In the genomic region with DNA sequence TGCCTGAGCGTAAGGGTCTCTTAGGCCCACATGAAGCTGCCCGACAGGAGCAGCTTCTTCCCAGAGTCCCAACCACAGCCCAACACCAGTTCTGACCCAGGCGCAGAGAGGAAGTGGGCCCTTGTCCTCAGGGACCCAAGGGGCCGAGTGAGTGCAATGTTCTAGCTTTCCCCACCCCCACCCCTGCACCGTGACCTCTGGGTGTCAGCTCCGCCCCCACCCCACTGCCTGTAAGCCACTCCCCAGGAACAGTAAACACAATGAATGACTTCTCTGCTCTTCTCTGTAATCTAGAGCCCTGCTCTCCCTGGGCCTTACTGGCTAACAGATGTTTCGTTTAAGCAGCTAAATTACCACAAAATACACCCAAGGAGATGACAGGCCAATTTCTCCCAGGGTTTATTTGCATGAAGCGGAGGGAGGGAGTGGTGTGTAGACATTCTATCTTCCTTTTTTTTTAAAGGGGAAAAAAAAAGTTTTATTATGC, we compare ENCODE assay signal across 7 mouse cellular contexts. TPM values are rescaled to one million over a fixed set of nuclear protein-coding genes. Genes with fewer than 3 reads are reported as not detected.
DNase-seq lines count a peak whose midpoint lies in the region; ATAC-seq and TF ChIP-seq lines count a peak whose summit lies in the region.

No protein-coding gene starts in this region.

- H3K4me1 ChIP-seq in bone marrow macrophage, adult 2 months (ENCODE audit: control insufficient read depth, insufficient read depth, low read length), result peaks cover 55% of the 10 kb centered on the region
- H3K4me1 ChIP-seq in forebrain, postnatal 0 days (ENCODE audit: insufficient read depth), result peaks cover 33% of the 10 kb centered on the region
- H3K4me1 ChIP-seq in kidney, postnatal 0 days (replicated peaks; ENCODE audit: insufficient read depth, low read length), result peaks cover 33% of the 10 kb centered on the region

- DNase-seq in forebrain, postnatal 0 days, result no peak
- DNase-seq in kidney, postnatal 0 days (ENCODE audit: low spot score), result peak; percentile 97
- DNase-seq in lung, postnatal 36 days, result peak; percentile 77
- peak; percentile 82 for DNase-seq in splenic B cell, adult 2 months (ENCODE audit: low read depth, low spot score)
- no peak for DNase-seq in left cerebral cortex, postnatal 4 days
- no peak for DNase-seq in layer of hippocampus, postnatal 25 days (ENCODE audit: extremely low spot score in 1 of 2, low spot score in 1 of 2)

- peak overlapping the region; percentile 58 for H3K27ac ChIP-seq in bone marrow macrophage, adult 2 months (ENCODE audit: insufficient read depth, low read depth, low read length)
- H3K27ac ChIP-seq in forebrain, postnatal 0 days (ENCODE audit: low read depth, low read length), result peak overlapping the region; percentile 64
- peak overlapping the region; percentile 78; the same call in 1 of the 2 replicates for H3K27ac ChIP-seq in kidney, postnatal 0 days

- no peak overlapping the region for H3K9ac ChIP-seq in forebrain, postnatal 0 days
- no peak overlapping the region for H3K9ac ChIP-seq in kidney, postnatal 0 days (ENCODE audit: low read depth, low read length)

- H3K4me3 ChIP-seq in bone marrow macrophage, adult 2 months (ENCODE audit: insufficient read depth, low read length), result no peak overlapping the region
- H3K4me3 ChIP-seq in forebrain, postnatal 0 days (ENCODE audit: low read depth, low read length), result no peak overlapping the region
- no peak overlapping the region for H3K4me3 ChIP-seq in kidney, postnatal 0 days (replicated peaks; ENCODE audit: low read depth, low read length)

- ATAC-seq in forebrain, postnatal 0 days, result peak; percentile 17; the same call in 1 of the 2 replicates
- peak; percentile 67 for ATAC-seq in kidney, postnatal 0 days (replicated peaks; ENCODE audit: low FRiP score, low read depth)

- TF ChIP-seq CTCF in bone marrow macrophage, adult 2 months (IDR thresholded peaks at IDR 0.05; ENCODE audit: low read depth, low read length), result no peak
- TF ChIP-seq CTCF in forebrain, postnatal 0 days (IDR thresholded peaks at IDR 0.05; ENCODE audit: low read depth), result no peak
- no peak for TF ChIP-seq CTCF in kidney, postnatal 0 days (IDR thresholded peaks at IDR 0.05; ENCODE audit: low read depth)

- 26% methylated on average over 8 of the region's 8 CpGs for WGBS in forebrain, postnatal 0 days
- whole genome bisulfite sequencing in kidney, postnatal 0 days, result 23% methylated on average over 8 of the region's 8 CpGs

- H3K27me3 ChIP-seq in forebrain, postnatal 0 days (ENCODE audit: insufficient read depth, low read length), result no peaks in the 10 kb centered on the region
- H3K27me3 ChIP-seq in kidney, postnatal 0 days (ENCODE audit: insufficient read depth, low read length), result no peaks in the 10 kb centered on the region
- H3K27me3 ChIP-seq in splenic B cell, adult 2 months (ENCODE audit: control insufficient read depth, insufficient read depth, low read length, poor library complexity, severe bottlenecking), result no peaks in the 10 kb centered on the region

- intact Hi-C loops in left cerebral cortex, postnatal 4 days (cut with DNase I), result no loop called here

- TF ChIP-seq POLR2A in bone marrow macrophage, adult 2 months (IDR thresholded peaks at IDR 0.05; ENCODE audit: borderline replicate concordance, low read depth, low read length), result no peak

- H3K4me2 ChIP-seq in forebrain, postnatal 0 days (ENCODE audit: low read depth), result no peak overlapping the region
- no peak overlapping the region for H3K4me2 ChIP-seq in kidney, postnatal 0 days (ENCODE audit: low read length)

- no peaks in the 10 kb centered on the region for H3K36me3 ChIP-seq in forebrain, postnatal 0 days (ENCODE audit: insufficient read depth)
- no peaks in the 10 kb centered on the region for H3K36me3 ChIP-seq in kidney, postnatal 0 days (ENCODE audit: insufficient read depth, low read length)
- H3K36me3 ChIP-seq in splenic B cell, adult 2 months (ENCODE audit: control insufficient read depth, insufficient read depth, low read length, poor library complexity, severe bottlenecking), result no peaks in the 10 kb centered on the region

- no peaks in the 10 kb centered on the region for H3K9me3 ChIP-seq in forebrain, postnatal 0 days (ENCODE audit: low read length)
- H3K9me3 ChIP-seq in kidney, postnatal 0 days (replicated peaks; ENCODE audit: low read length), result no peaks in the 10 kb centered on the region

RNA-seq across cellular contexts. Expression of a gene that starts 15.1 kb away (rescaled TPM):
- polyA plus RNA-seq in bone marrow macrophage, adult 2 months (2012; ENCODE audit: insufficient read depth, insufficient read length, missing spikeins), result 13.4 and 16.3 TPM in 2 replicates
- 39.3 and 39.6 TPM in 2 replicates for total RNA-seq in forebrain, postnatal 0 days (2014; rRNA removed)
- 4.9 and 7.1 TPM in 2 replicates for polyA plus RNA-seq in forebrain, postnatal 0 days (2015; fragmentation: Nextera tagmentation; extraction: Ambion mirVana)
- polyA plus RNA-seq in kidney, postnatal 0 days (2015; fragmentation: Nextera tagmentation; extraction: Ambion mirVana), result 4.7 and 5.6 TPM in 2 replicates
- total RNA-seq in left cerebral cortex, postnatal 4 days (2021), result 10 to 100 TPM; 59.2 to 60.4 TPM
- 10 to 100 TPM; 12.5 to 12.8 TPM for total RNA-seq in layer of hippocampus, postnatal 25 days (2021)

RNA-seq across cellular contexts. Expression of a gene that starts 30.4 kb away (rescaled TPM):
- polyA plus RNA-seq in bone marrow macrophage, adult 2 months (2012; ENCODE audit: insufficient read depth, insufficient read length, missing spikeins), result 1.2 and 3.1 TPM in 2 replicates
- total RNA-seq in forebrain, postnatal 0 days (2014; rRNA removed), result 30.9 and 33.9 TPM in 2 replicates
- 43.7 and 44.1 TPM in 2 replicates for polyA plus RNA-seq in forebrain, postnatal 0 days (2015; fragmentation: Nextera tagmentation; extraction: Ambion mirVana)
- 10.2 TPM in 2 replicates for polyA plus RNA-seq in kidney, postnatal 0 days (2015; fragmentation: Nextera tagmentation; extraction: Ambion mirVana)
- 10 to 100 TPM; 23.6 to 27.2 TPM for total RNA-seq in left cerebral cortex, postnatal 4 days (2021)
- 10 to 100 TPM; 24.5 to 25.4 TPM for total RNA-seq in layer of hippocampus, postnatal 25 days (2021)

Comparison
In these comparisons a context has a peak if more than half of its experiments do, and no peak if none do; other contexts are left out.
1. DNase-seq: peak in kidney, postnatal 0 days (single experiment), lung, postnatal 36 days (single experiment) and splenic B cell, adult 2 months (single experiment); none in forebrain, postnatal 0 days (single experiment), left cerebral cortex, postnatal 4 days (single experiment) and layer of hippocampus, postnatal 25 days (0 of 2).
2. Peak in every context shown above with its lines, with median percentiles within 50 percentile points of each other: H3K27ac ChIP-seq.